Mouse (Mus musculus): Measurements from ENCODE around the gene Gria3.

GRCm38 (mm10) chrX:41409791-41410190 lies 9.1 kb downstream of the Gria3 start:
- TF ChIP-seq POLR2A (IDR thresholded peaks at IDR 0.05; ENCODE audit: control insufficient read depth, low read depth, low read length) = no peak
- TF ChIP-seq CTCF (IDR thresholded peaks at IDR 0.05; ENCODE audit: control insufficient read depth, insufficient read depth, insufficient replicate concordance, low read depth, low read length) = no peak
